Mouse (Mus musculus) adrenal gland, adult 2 months (tissue): Measurements from ENCODE around the gene Olfr1215. TPM values are rescaled to one million over a fixed set of nuclear protein-coding genes. Genes with fewer than 3 reads are reported as not detected.

ENCODE experiments used
- DNase-seq: peaks from one replicate; pipeline ENCODE4 v3.0.0; 2021
- long read RNA-seq: library from polyadenylated mRNA; stranded (forward); transcript quantifications from one replicate; pipeline ENCODE4 v2.0.0, GENCODE M21; 2021
- polyA plus RNA-seq: library from polyadenylated mRNA; depleted of rRNA; stranded (reverse); fragments of >200 nt; gene quantifications from 2 replicates; pipeline ENCODE4 v1.2.3, GENCODE M21; 2012; rRNA removed
- total RNA-seq, 2 experiments: library from RNA; stranded (reverse); gene quantifications; 2 replicates each; pipeline ENCODE4 v1.2.3; 2021

Gene Olfr1215
- total RNA-seq, result not detected
- not detected in 2 replicates for polyA plus RNA-seq
- long read RNA-seq, result 0 reads

DNA sequence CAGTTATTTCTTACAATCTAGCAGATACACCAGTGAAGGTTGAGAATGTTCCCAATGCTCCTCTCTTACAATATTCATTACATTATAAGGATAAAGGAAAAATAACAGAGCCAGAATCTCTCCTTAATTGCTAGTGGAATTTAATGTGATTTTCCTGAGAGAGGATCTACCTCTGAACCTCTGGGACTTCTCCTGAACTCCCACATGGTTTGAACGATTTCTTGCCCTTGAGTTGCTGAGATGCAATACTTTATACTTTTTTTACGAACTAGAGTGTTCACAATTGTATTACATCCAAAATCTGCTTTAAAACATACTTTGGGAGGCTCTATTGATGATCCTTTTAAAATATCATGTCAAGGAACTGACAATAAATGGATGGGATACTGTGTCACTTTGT lies at the start of gene Olfr1215:
TSS of gene Olfr1215 (minus strand) at position 101 of the 400 bp plus-strand sequence.
- DNase-seq, result no peak

DNA sequence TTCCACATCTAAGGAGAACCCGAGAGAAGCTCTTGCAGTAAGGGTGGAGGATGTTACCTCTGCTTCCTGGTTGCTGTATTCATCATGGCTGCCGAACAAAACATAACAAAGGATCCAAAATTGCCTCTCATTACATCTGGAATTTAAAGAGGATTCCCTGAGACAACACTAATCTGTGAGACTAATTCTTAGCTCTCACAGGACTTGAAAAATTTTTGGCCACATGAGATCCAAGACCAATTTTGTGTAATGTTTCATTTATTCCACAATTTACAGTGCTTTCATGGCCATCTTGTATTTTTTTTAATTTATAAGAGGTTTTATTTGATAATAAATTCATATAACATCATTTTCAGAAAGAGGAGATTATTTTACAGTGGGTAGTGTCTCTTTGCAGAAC lies 25.2 kb upstream of the Olfr1215 start, which contains the start of gene Olfr1217:
TSS of gene Olfr1217 (minus strand) at position 101 of the 400 bp plus-strand sequence.
- no peak for DNase-seq

DNA sequence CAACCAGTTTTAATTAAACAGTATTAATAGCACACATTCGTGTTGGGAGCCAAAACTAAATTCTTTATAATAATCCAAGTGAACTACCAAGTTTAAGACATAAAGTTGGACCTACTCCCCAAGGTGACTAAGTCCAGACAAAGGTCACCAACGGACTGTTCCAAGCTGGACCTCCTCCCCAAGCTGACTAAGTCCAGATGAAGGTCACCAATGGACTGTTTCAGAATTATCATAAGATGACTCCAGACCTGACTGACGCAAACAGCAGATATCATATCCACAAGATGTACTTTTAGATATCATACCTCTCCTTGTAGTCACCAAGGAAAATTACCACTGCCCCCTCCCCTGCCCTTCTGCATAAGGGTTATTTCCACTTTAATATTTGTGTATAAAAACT lies 14.7 kb upstream of the Olfr1215 start:
- peak; percentile 33 for DNase-seq

DNA sequence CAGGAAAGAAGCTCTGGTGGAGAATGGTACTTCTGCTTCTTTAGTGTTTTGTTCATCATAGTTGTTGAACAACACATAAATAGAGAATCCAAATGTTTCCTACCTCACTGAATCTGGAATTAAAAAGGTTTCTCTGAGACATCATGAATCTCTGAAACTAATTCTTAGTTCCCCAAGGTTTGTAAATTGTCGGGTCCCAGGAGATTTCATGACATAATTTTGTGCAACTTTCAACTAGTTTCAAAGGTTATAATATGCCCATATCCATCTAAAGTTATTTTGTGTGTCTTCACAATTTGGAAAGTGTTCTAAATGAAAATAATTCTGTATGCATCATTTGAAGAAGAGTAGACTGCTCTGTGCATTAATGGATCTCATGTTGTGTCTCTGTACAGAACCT lies 11.5 kb upstream of the Olfr1215 start, which contains the start of gene Olfr1216:
TSS of gene Olfr1216 (minus strand) at position 101 of the 400 bp plus-strand sequence.
- DNase-seq, result no peak

DNA sequence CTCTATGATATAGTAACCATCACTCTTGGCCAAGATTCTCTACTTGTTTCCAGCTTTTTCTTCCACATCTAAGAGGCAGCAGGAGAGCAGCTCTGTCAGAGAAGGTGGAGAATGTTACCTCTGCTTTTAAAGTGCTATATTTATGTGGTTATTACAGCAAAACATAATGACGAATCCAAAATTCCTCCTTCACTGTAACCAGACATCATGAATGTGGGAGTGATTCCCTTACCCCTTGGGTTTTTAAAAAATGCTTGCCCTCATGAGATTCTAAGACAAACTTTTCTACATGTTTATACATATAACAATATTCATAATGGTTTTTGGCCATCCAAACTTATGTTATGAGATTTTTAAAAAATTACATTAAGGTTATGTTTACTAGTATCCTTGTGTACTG lies 14.2 kb downstream of the Olfr1215 start, which contains the start of gene Olfr1214:
TSS of gene Olfr1214 (minus strand) at position 101 of the 400 bp plus-strand sequence.
- DNase-seq, result no peak

GRCm38 (mm10) chr2:88980181-88980580 lies 26.6 kb downstream of the Olfr1215 start, which contains the start of gene Gm13762:
Gm13762 (minus strand) TSS chr2:88980281.
- DNase-seq, result no peak

DNA sequence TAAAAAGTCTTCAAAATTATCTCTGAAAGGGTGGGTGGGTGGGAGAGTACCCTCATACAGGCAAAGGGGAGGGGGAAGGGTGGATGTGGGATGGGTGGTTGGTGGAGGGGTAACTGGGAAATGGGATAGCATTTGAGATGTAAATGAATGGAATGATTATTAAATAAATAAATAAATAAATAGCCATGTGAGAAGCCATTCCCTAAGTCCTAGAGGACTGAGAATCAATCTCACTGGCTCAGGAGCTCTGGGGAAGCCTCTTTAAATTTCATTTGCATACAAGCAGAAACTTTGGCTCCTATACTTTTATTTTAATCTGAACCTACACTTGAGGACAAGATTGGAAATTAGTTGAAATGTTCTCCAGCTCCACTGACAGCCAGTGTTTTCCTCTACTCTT lies 53.1 kb downstream of the Olfr1215 start, which contains the start of gene Olfr1212:
TSS of gene Olfr1212 (plus strand) at position 301 of the 400 bp plus-strand sequence.
- no peak for DNase-seq

Other genes with a start within 250 kb of the Olfr1215 start
- gene Olfr1199, start 246.5 kb downstream of the Olfr1215 start, total RNA-seq, result not detected
- not detected in 2 replicates for gene Olfr1199, start 246.5 kb downstream of the Olfr1215 start, polyA plus RNA-seq
- not detected for gene Olfr1200, start 236.5 kb downstream of the Olfr1215 start, total RNA-seq
- not detected in 2 replicates for gene Olfr1200, start 236.5 kb downstream of the Olfr1215 start, polyA plus RNA-seq
- not detected for gene Olfr1201, start 213.9 kb downstream of the Olfr1215 start, total RNA-seq
- gene Olfr1201, start 213.9 kb downstream of the Olfr1215 start, polyA plus RNA-seq, result not detected in 2 replicates
- gene Olfr1202, start 192.5 kb downstream of the Olfr1215 start, total RNA-seq, result not detected
- not detected in 2 replicates for gene Olfr1202, start 192.5 kb downstream of the Olfr1215 start, polyA plus RNA-seq
- not detected for gene Olfr1205, start 177.2 kb downstream of the Olfr1215 start, total RNA-seq
- gene Olfr1205, start 177.2 kb downstream of the Olfr1215 start, polyA plus RNA-seq, result not detected in 2 replicates
- gene Olfr1204, start 157.7 kb downstream of the Olfr1215 start, total RNA-seq, result not detected
- gene Olfr1204, start 157.7 kb downstream of the Olfr1215 start, polyA plus RNA-seq, result not detected in 2 replicates
- gene Olfr1206, start 143.7 kb downstream of the Olfr1215 start, total RNA-seq, result not detected
- not detected in 2 replicates for gene Olfr1206, start 143.7 kb downstream of the Olfr1215 start, polyA plus RNA-seq
- gene Olfr1208, start 104.7 kb downstream of the Olfr1215 start, total RNA-seq, result not detected
- not detected in 2 replicates for gene Olfr1208, start 104.7 kb downstream of the Olfr1215 start, polyA plus RNA-seq
- gene Olfr1209, start 91.8 kb downstream of the Olfr1215 start, total RNA-seq, result not detected
- gene Olfr1209, start 91.8 kb downstream of the Olfr1215 start, polyA plus RNA-seq, result not detected in 2 replicates
- gene Olfr1211, start 68.9 kb downstream of the Olfr1215 start, total RNA-seq, result not detected
- not detected in 2 replicates for gene Olfr1211, start 68.9 kb downstream of the Olfr1215 start, polyA plus RNA-seq
- not detected for gene Olfr1212, start 53.0 kb downstream of the Olfr1215 start, total RNA-seq
- gene Olfr1212, start 53.0 kb downstream of the Olfr1215 start, polyA plus RNA-seq, result not detected in 2 replicates
- not detected for gene Gm13762, start 26.7 kb downstream of the Olfr1215 start, total RNA-seq
- not detected in 2 replicates for gene Gm13762, start 26.7 kb downstream of the Olfr1215 start, polyA plus RNA-seq
- gene Olfr1214, start 14.3 kb downstream of the Olfr1215 start, total RNA-seq, result not detected
- not detected in 2 replicates for gene Olfr1214, start 14.3 kb downstream of the Olfr1215 start, polyA plus RNA-seq
- gene Olfr1216, start 11.4 kb upstream of the Olfr1215 start, total RNA-seq, result not detected
- not detected in 2 replicates for gene Olfr1216, start 11.4 kb upstream of the Olfr1215 start, polyA plus RNA-seq
- gene Olfr1217, start 25.1 kb upstream of the Olfr1215 start, total RNA-seq, result not detected
- not detected in 2 replicates for gene Olfr1217, start 25.1 kb upstream of the Olfr1215 start, polyA plus RNA-seq
- not detected for gene Olfr1218, start 54.2 kb upstream of the Olfr1215 start, total RNA-seq
- not detected in 2 replicates for gene Olfr1218, start 54.2 kb upstream of the Olfr1215 start, polyA plus RNA-seq
- not detected for gene Olfr1219, start 76.5 kb upstream of the Olfr1215 start, total RNA-seq
- gene Olfr1219, start 76.5 kb upstream of the Olfr1215 start, polyA plus RNA-seq, result not detected in 2 replicates
- gene Olfr1220, start 99.9 kb upstream of the Olfr1215 start, total RNA-seq, result not detected
- not detected in 2 replicates for gene Olfr1220, start 99.9 kb upstream of the Olfr1215 start, polyA plus RNA-seq
- not detected for gene Olfr1221, start 110.3 kb upstream of the Olfr1215 start, total RNA-seq
- gene Olfr1221, start 110.3 kb upstream of the Olfr1215 start, polyA plus RNA-seq, result not detected in 2 replicates
- gene Olfr1222, start 126.1 kb upstream of the Olfr1215 start, total RNA-seq, result not detected
- gene Olfr1222, start 126.1 kb upstream of the Olfr1215 start, polyA plus RNA-seq, result not detected in 2 replicates
- not detected for gene Olfr1223, start 144.6 kb upstream of the Olfr1215 start, total RNA-seq
- gene Olfr1223, start 144.6 kb upstream of the Olfr1215 start, polyA plus RNA-seq, result not detected in 2 replicates
- gene Olfr1224-ps1, start 157.1 kb upstream of the Olfr1215 start, total RNA-seq, result not detected
- gene Olfr1224-ps1, start 157.1 kb upstream of the Olfr1215 start, polyA plus RNA-seq, result not detected in 2 replicates
- gene Olfr1225, start 167.7 kb upstream of the Olfr1215 start, total RNA-seq, result not detected
- not detected in 2 replicates for gene Olfr1225, start 167.7 kb upstream of the Olfr1215 start, polyA plus RNA-seq
- not detected for gene Olfr1226, start 193.1 kb upstream of the Olfr1215 start, total RNA-seq
- not detected in 2 replicates for gene Olfr1226, start 193.1 kb upstream of the Olfr1215 start, polyA plus RNA-seq
- not detected for gene Olfr1228, start 247.1 kb upstream of the Olfr1215 start, total RNA-seq
- gene Olfr1228, start 247.1 kb upstream of the Olfr1215 start, polyA plus RNA-seq, result not detected in 2 replicates